Mouse (Mus musculus): ENCODE measurements around the gene Gpalpp1. TPM values are rescaled to one million over a fixed set of nuclear protein-coding genes. Genes with fewer than 3 reads are reported as not detected.

Gene Gpalpp1
- polyA plus RNA-seq (2012; rRNA removed; ENCODE audit: low replicate concordance) = 2.6 and 6.2 TPM in 2 replicates

GRCm38 (mm10) chr14:76110396-76111221, at the start of gene Gpalpp1, which contains the start of gene Nufip1:
Gpalpp1 (minus strand) TSS chr14:76110760.
Nufip1 (plus strand) TSS chr14:76110891.

Other genes with a start within 250 kb of the Gpalpp1 start
- 0.29 and 0.57 TPM in 2 replicates for gene Kctd4, start 155.8 kb downstream of the Gpalpp1 start, polyA plus RNA-seq (2012; rRNA removed; ENCODE audit: low replicate concordance)
- gene Gtf2f2, start 99.9 kb downstream of the Gpalpp1 start, polyA plus RNA-seq (2012; rRNA removed; ENCODE audit: low replicate concordance) = 1.4 and 2.2 TPM in 2 replicates
- 3.1 and 5.4 TPM in 2 replicates for gene Nufip1, start 131 bp upstream of the Gpalpp1 start, polyA plus RNA-seq (2012; rRNA removed; ENCODE audit: low replicate concordance)